Mouse (Mus musculus) CH12.LX (cell line): ENCODE measurements around the gene Defb28.

Experiments used
- CTCF ChIP-seq, 2 experiments: IDR thresholded peaks in 1 of 2; conservative IDR thresholded peaks in 1 of 2; 2 replicates each; pipeline ENCODE4 v1.5.1; 2011 to 2012; ENCODE audit warnings: low read depth in 2 of 2, low read length in 2 of 2, improper control_type of control experiment in 1 of 2, inconsistent platforms in 1 of 2, mild to moderate bottlenecking in 1 of 2, moderate library complexity in 1 of 2
- E2F4 ChIP-seq: IDR thresholded peaks from 2 replicates; pipeline ENCODE4 v1.6.1; 2011; ENCODE audit warnings: low read depth, low read length, improper control_type of control experiment; ENCODE audit not compliant: insufficient replicate concordance

- peak in 1 of 2 experiments; percentile 80; a peak in 2 of 4 replicates for TF ChIP-seq CTCF (conservative IDR thresholded peaks at IDR 0.05 in 1 of 2, IDR thresholded peaks at IDR 0.05 in 1 of 2; ENCODE audit: low read depth in 2 of 2, low read length in 2 of 2)
- no peak for TF ChIP-seq E2F4
Measured at GRCm38 (mm10) chr2:152544691-152545090, 26.6 kb downstream of the Defb28 start.
